Mouse (Mus musculus): ENCODE data around the gene Sipa1l2.

Gene Sipa1l2

DNA sequence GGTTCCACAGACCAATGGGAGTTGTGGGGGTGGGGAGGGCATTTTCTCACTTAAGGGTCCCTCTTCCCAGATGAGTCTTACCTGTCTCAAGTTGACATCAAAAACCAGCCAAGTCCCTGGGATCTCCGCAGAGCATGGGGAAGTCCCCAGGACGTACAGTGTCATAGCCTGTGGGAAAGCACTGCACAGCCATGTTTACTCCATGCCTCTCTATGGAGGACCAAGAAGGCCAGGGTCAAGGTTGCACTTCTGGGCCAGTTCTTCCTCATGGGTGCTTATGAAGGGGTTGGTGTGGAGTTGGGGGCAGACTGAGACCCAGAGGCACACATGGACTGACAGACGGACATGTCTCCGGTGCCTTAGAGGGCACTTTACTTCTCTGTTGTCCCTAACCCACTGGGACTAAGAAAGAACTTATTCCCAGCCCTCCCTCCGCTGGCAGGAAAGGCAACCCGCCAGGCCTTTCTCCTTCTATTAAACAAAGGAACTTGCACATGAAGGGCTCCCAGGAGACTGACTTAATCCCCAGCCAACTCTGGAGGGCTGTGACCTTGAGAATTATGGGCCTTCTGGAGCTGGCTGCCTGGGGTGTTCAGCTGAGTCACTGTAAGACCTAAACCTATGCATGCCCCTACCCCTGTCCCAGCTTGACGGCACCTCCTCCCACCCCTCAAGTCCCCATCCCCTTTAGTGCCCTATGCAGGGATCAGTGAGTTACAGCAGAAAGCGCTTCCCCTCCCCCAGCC is 199.9 kb downstream of the Sipa1l2 start:
- peak; percentile 94 for DNase-seq (ENCODE audit: low read depth, low spot score)

DNA sequence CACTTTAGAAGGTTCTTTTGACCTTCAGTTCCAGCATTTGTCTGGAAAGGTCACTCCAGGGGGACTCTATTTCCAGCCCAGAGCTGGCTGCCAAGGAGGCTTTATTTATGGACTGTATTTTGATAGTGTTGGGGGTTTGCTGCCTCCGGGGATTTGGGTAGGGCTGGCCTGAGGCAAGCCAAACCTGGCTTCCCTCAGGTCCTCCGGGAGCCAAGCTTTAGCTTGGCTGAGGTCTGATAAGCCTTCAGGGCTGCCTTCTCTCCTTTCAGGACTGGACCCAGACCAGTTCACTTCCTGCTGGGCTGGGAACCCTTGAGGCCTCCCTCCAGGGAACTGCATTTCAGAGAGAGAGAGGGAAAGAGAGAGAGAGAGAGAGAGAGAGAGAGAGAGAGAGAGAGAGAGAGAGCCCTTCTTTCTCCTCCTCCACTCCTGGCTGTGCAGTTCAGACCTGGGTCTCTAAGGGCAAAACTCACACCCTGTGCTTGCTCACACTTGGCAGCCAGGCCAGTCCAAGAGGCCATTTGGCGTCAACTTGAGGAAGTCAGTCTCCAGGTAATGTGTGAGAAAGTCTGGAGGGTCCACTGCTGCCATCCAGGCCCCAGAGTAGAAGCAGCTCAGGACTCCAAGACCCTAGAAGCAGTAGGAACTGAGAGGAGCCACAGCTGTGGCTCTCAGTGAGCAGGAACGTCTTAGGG is 201.1 kb downstream of the Sipa1l2 start:
- no peak for DNase-seq (ENCODE audit: low read depth, low spot score)
